Mouse (Mus musculus) testis, postnatal 10 days (tissue): ENCODE data around the gene Rmnd5b.
A peak's percentile ranks its signal among the peaks of the same experiment; 100 is the strongest.
"Not testable (repeated sequence)": the region's sequence is repeated elsewhere in the genome, so short reads cannot be mapped to it uniquely, and the experiment has no call there.

Experiments
- DNase-seq: peaks from one replicate; pipeline ENCODE4 v3.0.0; 2021; ENCODE audit warnings: low spot score

The Rmnd5b gene

DNA sequence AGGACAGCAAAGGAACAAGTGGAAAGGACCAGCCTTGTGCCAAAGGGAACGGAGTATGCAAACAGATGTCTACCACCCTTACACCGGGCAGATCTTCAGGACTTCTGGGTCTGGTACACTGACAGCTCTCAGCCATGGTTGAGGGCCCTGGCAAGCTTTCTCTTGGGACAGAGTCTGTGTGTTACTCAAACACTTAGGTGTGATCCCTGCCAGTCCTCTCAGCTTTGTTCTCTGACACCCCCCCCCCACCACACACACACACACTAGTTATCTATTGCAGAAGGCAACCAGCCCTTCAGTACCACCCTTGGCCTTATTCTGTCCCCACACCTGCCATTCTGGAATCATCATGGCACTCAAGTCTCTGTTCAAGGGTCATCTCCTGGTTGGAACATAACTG is 13.9 kb downstream of the Rmnd5b start:
- DNase-seq: no peak

DNA sequence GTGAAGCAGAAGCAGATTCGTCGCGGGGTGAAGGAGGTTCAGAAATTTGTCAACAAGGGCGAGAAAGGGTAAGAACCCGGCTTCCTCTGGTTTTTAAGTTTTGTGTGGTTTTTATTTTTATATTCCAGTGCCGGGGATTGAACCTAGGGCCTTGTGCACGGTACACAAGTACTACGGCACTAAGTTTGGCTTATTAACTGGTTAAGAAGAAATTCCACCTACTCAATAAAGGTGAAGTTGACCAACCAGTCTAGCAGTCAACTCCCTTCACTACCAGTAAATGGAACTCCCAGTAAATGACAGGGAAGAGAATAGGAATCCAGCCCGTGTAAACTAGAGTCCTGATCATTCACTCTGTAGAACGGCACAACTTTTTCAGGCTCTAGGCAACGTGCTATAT is 15.6 kb downstream of the Rmnd5b start:
- no peak for DNase-seq

DNA sequence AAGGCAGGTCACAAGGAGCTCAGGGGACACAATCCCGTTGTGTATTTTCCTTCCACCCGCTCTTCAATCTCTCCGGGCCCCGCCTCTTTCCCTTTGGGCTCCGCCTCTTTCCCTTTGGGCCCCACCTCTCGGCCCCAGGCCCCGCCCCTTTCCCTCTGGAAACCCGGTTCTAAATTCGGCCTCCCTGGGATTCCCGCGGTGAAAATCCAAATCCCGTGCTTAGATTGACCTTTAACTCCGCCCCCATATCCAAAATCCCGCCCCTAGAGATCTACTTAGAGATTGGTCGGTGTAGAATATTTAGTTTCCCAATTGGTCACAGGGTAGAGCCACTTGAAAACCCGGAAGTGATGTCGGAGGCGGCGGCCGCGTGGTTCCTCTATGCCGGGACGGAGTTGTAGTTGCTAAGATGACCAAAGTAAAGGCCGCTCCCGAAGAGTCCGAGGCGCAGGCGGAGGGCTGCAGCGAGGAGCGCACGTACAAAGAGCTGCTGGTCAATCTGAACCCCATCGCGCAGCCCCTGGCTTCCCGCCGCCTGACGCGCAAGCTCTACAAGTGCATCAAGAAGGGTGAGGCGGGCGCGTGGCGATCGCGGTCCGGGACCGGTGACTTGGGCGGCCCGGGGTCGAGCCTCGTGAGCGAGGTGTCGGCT is 16.2 kb downstream of the Rmnd5b start, which contains the start of gene Nhp2:
Gene Nhp2, plus strand, starts transcription at position 327 of the 652 bp plus-strand sequence.
- peak; percentile 99 for DNase-seq

DNA sequence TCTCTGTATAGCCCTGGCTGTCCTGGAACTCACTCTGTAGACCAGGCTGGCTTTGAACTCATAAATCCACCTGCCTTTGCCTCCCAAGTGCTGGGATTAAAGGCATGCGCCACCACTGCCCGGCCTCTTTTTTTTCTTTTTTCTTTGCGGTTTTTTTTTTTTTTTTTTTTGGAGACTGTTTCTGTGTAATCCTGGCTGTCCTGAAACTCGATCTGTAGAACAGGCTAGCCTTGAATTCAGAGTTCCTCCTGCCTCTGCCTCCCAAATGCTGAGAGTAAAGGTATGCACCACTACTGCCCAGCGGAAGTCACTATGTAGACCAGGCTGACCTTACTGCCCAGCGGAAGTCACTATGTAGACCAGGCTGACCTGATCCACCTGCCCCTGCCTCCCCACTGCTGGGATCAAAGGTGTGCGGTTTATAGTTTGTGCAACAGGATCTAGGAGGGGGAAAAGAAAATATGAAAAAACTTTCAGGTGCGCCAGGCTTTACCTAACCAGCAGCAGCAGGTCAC is 16.7 kb downstream of the Rmnd5b start:
- no peak for DNase-seq

DNA sequence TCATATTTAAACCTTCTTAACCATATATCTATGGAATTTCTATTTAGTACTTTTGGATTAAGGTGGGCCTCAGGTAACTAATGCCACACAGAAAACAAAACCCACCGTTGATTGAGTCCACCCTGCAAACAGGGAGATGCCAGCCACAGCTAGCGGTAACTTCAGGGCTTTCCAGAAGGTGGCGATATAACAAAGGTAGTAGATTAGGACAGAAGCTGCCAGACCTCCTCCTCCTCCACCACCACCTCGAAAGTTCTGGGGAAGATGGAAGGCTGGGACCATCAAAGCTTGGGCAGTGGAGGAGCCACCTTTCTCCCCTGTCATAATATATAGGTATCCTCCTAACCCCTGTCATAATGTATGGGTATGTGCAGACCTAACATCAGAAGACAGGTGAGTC is 18.0 kb downstream of the Rmnd5b start:
- peak; percentile 75 for DNase-seq

DNA sequence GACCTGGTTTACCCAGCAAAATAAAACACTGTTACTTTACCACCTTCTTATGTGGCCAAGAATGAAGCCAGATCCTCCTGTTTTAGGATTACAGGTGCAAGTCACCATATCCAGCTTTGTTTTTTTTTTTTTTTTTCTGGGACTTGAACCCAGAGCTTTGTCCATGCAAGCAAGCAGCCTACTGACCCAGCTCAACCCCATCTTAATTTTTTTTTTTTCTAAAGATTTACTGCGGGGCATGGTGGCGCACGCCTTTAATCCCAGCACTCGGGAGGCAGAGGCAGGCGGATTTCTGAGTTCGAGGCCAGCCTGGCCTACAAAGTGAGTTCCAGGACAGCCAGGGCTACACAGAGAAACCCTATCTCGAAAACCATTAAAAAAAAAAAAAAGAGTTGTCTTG is 19.6 kb downstream of the Rmnd5b start:
- DNase-seq: not testable (repeated sequence)

DNA sequence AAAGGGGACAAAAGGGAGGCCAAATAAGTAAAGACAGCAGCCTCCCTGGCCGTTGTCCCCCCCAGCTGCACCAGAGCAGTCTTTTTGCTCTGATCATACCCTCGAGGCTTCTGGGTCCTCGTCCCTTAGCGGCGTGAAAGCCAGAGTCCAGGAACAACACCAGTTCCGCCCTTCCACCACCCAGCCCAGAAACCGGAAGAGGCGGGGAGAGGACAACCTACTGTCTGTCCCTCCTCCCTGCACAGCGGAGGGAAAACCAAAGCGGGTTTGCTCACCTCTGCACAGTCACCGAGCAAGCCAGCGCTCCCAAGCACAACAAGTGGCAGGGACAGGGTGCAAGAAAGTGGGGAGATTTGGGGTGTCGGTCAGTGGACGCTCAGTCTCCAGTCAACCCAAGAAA is 20.1 kb downstream of the Rmnd5b start:
- peak; percentile 75 for DNase-seq

DNA sequence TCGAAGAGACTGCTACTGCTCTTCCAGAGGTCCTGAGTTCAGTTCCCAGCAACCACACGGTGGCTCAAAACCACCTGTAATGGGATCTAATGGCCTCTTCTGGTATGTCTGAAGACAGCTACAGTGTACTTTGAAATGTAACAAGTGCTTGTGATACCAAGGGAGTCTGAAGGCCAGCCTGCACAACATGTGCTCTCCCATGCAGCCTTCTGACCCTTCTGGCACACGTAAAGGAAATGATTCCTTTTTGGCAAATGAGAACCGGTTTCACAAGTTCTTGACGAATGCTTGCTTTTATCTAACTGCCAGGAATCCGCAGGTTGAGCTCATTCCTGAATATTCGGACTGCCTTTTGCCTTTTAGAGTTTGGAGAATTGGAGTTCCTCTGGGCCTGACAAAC is 20.6 kb downstream of the Rmnd5b start:
- DNase-seq: no peak

DNA sequence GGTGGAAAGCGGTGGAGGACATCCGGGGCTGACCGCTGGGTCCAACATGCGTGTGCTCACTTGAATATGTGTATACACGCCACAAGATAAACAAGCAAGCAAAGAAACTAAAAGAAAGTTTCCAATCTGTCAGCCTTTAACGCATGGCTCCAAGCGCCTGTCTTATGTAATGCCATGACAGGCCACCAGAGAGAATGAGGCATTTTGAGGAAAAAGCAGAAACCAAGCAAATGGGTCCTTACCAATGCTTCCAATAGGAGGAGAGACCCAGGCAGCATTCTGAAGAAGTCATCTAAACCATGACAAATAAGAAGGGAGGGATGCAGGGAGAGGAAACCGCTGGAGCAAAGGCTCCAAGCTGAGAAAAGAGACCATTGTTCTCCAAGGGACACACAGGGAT is 21.4 kb downstream of the Rmnd5b start:
- DNase-seq: no peak

DNA sequence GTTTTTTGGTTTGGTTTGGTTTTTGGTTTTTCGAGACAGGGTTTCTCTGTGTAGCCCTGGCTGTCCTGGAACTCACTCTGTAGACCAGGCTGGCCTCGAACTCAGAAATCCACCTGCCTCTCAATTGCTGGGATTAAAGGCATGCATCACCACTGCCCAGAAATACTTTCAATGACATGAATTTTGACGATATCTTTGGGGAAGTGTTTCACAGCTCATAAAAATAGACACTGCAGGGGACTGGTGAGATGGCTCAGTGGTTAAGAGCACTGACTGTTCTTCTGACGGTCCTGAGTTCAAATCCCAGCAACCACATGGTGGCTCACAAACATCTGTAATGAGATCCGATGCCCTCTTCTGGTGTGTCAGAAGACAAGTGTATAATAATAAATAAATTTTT is 25.8 kb downstream of the Rmnd5b start:
- not testable (repeated sequence) for DNase-seq

DNA sequence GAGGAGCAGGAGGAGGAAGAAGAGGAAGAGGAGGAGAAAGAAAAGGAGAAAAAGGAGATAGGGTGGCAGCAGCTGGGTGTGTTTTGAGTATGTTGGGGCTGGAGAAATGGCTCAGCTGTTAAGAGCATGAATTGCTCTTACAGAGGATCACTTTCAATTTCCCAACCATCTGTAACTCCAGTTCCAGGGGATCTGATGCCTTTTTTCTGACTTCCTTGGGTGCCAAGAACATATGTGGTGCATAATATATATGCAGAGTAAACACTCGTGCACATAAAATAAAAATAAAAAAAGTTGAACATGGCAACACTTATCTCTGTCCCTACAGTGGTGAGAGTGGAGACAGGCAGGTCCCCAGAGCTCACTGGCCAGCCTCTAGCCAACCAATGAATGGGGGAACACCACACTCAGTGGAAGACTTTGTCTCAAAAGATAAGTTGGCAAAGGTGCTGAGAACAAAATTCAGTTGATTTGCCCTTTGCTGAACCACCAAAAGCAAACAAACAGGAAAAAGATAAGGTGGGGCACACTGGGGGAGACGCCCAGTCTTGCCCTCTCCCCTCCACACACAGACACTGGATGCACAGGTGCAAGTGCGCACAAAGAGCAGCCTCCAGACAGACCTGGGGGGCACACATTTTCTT is 26.3 kb downstream of the Rmnd5b start:
- DNase-seq: no peak

DNA sequence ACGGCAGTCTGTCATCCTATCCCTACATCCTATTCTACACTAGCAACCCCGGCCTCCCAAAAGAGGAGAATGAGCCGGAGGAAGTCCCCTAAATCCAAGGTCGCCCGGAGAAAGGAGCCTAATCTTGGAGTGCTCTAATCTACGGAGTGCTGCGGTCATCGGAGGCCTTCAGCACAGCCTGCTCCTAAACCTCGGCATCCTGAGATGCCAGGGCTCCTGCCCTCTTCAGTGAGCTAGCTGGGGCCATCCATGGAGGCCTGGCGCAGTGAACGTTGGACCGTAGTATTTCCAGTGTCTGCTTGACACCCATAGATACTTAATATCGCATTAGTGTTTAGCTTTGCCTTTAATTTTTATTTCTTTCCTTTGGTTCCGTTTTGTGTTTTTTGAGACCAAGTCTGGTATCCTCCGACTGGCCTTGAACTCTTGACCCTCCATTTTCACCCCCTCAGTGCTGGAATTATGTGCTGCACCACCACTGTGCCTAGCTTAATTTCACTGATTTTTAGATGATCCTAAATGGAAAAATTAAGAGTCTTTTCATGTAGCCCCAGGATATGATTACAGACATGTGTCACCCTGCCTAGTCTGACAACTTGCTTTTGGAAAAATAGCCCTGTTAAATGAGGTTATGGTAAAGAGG is 28.5 kb downstream of the Rmnd5b start:
- no peak for DNase-seq

DNA sequence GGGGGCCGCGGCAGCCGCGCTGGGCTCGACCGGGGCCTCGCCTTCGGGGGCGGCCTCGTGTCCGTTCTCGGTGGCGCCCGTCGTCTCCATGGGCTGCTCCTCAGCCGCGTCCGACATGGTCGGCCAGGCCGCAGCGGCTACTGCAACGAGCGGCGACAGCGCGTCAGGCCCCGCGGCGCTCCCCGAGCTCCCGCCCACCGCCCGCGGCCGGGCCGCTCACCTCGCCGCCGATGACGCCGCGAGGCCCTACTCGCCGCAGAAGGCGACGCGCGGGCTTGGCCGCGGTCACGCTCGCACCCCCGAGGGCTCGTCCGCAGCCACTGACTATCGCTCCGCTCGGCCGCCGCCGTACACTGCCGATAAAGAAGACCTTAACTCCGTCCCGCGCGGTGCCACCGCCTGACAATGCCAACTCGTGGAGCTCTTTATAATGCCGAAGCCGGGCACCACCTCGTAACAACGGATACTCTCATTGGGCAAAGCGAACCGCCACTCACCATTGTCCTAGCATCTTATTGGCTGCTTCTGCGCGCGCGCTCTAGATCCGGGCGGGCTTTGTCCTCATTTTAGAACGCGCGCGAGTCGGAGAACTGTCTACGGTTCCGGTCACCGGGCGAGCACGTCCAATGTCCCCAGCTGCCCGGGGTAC is 29.1 kb downstream of the Rmnd5b start, which contains the start of gene Hnrnpab:
Gene Hnrnpab, minus strand, starts transcription at position 401 of the 649 bp plus-strand sequence.
- DNase-seq: peak; percentile 95

DNA sequence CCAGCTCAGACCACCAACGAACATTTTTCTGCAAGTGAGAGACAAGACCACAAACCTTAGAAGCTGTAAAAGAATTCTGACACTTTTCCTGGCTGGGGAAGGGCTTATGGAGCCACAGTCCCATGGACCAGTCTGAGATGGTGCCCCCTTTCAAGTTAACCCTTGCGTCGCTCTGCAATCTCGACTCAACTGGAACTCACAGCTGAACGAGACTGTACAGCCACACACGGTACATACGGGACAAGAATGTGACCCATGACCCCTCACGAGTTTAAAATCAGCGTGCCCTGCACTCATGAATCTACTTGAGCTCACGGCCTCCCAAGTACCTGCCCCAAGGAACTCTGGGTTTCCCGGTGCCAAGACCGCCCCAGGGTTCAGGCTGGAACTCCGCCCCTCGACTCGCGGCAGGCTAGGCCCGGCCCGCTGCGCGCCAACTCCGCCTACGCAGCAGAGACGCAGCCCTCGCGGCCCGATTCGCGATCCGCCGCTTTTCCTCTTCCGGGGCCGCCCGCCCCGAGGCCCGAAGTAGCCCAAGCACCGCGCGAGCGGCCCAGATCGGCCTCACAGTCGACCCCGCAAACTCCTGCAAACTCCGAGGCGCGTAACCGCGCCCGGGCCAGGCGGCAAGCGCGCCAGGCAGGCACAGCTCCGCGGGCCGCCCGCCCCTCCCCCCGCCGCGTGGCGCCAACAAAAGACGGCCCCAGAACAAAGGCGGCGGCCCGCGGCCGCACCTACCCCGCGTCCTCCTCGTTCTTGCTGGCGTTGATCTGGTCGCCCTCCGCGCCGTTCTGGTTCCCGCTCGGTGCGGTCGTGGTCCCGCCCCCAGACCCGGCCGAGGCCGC is 29.9 kb downstream of the Rmnd5b start:
- DNase-seq: peak; percentile 91

DNA sequence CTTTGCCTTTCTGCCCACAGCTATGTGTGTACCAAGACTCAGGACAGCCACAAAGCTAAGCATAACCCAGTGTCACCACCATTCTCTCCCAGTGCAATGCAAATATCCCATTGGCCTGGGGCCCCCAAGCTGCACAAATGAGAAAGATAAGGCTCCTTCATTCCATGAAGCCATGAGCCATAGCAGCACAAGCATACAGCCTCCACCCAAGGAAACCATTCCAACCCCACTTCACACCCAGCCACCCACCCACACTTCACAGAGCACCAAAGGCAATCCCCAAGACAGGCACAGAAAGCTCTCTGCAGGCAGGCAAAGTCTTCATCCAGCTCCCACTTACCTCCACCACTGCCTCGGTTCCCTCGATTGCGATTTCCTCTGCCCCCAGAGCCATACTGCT is 33.4 kb downstream of the Rmnd5b start:
- no peak for DNase-seq

DNA sequence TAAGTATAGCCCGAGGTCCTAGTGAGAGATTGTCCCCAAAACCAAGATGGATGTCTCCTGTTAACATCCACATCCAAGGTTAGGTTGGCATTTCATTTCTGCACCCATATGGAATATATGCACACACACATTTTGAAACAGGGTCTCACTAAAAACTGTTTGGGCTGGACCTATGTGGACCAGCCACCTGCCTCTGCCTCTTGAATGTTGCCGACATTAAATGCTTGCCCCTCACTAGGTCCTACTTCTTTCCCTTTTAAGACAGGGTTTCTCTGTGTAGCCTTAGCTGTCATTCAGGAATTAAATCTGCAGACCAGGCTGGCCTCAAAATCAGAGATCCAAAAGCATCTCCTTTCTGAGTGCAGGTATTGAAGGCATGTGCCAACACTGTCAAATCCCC is 38.1 kb downstream of the Rmnd5b start:
- no peak for DNase-seq

DNA sequence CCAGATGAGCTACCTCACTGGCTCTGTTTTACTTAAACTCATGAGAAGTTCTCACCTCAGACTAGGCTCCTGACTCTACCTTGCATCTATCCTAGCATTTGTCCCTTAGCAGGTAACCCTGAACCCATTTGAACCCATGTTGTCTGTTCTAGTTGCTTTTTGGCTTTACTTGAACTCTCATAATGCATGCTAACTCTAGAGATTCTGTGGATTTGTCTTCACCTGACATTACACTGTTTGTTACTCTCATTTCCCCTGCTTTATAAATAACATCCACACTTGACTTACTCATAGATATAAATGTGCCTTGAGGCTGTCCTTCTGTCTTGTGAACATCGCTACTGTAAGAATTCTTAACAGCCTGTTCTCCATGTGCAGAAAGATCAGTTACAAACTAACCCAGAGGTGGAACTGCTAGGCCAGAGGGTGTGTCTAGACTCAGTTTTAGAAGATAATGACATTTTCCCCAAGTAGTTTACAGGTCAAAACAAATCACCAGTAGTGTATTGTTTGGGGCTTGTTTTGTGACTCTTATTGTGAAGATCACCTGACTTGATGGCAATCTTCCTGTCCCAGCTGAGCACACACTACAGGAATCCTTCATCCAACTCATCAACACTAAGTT is 40.1 kb downstream of the Rmnd5b start:
- no peak for DNase-seq

DNA sequence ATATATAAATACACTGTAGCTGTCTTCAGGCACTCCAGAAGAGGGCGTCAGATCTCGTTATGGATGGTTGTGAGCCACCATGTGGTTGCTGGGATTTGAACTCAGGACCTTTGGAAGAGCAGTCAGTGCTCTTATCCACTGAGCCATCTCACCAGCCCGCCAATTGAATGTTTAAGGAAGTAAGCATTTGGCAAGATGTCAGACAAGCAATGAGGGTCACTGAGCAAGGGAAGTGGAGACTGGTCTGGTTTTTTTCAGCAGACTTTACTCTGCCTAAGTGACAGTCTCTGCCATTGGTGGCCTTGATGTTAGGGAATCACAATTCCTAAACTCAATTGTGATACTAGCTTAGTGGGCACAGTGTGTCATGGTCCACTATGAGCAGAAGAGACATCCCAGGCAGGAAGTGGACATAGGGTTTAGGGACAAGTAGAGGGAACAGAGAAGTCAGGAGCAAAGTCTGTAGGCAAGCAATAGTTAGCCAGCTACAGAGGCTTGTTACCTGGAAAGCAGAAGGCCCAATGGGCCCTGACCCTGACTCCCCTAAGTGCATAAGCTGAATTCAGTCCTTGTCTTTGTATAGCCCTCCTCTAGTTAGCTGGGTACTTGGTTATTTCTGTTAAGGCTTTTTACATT is 40.9 kb downstream of the Rmnd5b start:
- DNase-seq: no peak

DNA sequence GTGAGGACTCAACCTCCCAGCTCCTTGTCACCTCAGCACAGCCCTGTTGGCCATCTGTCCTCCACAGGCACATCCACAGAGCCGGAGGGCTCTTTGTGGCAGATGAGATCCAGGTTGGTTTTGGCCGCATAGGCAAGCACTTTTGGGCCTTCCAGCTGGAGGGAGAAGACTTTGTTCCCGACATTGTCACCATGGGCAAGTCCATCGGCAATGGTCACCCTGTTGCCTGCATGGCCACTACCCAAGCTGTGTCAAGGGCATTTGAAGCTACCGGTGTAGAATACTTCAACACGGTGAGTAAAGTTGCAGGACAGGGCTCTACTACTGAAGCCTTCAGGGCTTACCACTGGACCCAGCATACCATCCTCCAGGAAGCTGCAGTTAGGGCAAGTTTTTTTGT is 41.8 kb downstream of the Rmnd5b start:
- DNase-seq: no peak

DNA sequence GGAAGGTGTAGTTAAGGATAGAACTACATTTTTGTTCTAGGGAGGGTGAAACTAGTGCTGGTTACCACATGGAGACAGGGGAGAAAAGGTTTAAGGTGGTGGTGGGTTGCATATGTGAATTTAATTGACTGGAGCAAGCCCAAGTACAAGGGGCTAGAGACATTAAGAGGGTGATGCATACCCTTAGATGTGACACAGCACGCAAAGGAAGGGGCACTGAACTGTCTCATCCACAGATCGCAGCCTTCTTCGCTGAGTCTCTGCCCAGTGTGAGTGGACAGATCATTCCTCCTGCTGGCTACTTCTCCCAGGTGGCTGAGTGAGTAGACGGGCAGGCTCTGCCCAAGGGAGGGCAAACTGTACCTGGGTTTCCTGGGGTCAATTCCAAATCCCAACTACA is 42.3 kb downstream of the Rmnd5b start:
- DNase-seq: no peak

DNA sequence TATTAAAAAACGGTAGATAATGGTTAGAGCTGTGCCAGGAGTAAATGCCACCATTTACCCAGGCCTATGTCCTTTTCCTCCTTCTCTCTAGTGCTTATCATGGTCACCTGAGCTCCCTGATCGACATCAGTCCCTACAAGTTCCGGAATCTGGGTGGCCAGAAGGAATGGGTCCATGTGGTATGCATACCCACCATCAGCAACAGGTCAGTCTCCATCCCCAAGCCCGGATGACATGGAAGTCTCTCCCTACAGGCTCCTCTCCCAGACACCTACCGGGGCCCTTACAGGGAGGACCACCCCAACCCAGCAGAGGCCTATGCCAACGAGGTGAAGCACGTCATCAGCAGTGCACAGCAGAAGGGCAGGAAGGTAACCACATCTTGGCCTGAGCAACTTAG is 43.8 kb downstream of the Rmnd5b start:
- DNase-seq: no peak
